Mouse (Mus musculus): ENCODE measurements around the gene Alyref2. TPM values are rescaled to one million over a fixed set of nuclear protein-coding genes. Genes with fewer than 3 reads are reported as not detected.

The Alyref2 gene
- 8.0 and 8.5 TPM in 2 replicates for polyA plus RNA-seq (2016; fragmentation: Nextera tagmentation; extraction: Ambion mirVana)

DNA sequence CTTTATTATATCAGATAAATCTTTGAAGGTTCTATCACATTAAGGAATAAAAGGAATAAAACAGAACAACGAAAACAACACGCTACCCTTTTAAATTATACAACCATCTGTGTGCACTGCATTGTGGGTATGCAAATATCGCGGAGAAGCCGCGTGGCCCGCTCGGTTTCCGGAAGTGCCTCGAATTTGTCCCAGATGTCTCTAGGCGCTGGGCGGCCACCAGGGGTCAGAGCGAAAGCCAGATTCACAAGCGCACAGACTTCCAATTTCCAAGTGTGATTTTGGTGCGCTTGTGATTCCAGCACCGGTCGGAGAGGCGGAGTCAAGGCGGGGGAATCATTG, at the start of gene Alyref2:
Alyref2 (plus strand) TSS at position 229 of the 342 bp plus-strand sequence.
- Histone ChIP-seq H3K27ac (peak within 1 kb of the TSS; percentile 93), H3K36me3 (replicated peaks) (no peaks in the 10 kb centered on the region), H3K4me3 (peak within 1 kb of the TSS; percentile 69), H3K9me3 (no peaks in the 10 kb centered on the region), H3K27me3 (ENCODE audit: poor library complexity, severe bottlenecking) (no peaks in the 10 kb centered on the region), H3K4me1 (peaks cover 20% of the 10 kb centered on the region)
- peak; percentile 95 for DNase-seq (ENCODE audit: extremely low spot score, low spot score)
- under 1% methylated on average over 19 of the region's 19 CpGs for WGBS

DNA sequence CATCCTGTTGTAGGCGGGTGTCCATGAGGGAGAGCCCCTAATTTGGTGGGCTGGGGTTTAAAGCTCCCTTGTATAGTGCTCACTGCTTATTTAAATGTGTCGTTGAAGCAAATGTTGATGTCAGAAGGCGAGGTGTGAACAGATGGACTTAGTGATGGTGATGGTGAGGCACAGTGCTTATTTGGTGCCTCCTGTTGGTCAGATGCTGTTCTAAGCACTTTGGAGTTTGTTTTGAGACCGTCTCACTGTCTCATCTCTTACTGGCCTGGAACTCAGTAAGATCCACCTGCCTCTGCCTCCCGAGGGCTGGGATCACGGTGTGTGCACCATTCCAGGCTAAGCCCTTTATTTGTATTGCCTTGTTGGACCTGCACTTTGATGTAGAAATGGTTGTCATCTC, 48.4 kb upstream of the Alyref2 start:
- 89% methylated on average over 6 of the region's 6 CpGs for WGBS
- DNase-seq (ENCODE audit: extremely low spot score, low spot score), result no peak
- Histone ChIP-seq H3K36me3 (replicated peaks) (no peaks in the 10 kb centered on the region), H3K9me3 (no peaks in the 10 kb centered on the region), H3K27me3 (ENCODE audit: poor library complexity, severe bottlenecking) (no peaks in the 10 kb centered on the region), H3K27ac (no peak overlapping the region), H3K4me1 (peaks cover 7% of the 10 kb centered on the region), H3K4me3 (no peak overlapping the region)

DNA sequence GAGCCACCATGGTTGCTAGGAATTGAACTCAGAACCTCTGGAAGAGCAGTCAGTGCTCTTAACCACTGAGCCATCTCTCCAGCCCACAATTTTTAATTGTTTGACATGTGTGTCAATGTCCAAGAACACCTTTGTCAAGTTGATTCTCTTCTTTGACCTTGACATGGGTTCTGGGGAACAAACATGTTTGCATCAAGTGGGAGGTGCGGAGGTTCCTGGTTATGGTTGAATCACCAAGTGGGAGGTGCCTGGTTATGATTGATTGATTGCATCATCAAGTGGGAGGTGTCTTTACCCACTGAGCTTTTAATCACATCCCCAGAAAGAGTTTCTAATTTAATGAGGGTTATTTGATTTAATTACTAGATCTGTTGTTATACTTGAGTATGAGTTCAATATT, 45.7 kb upstream of the Alyref2 start:
- H3K4me3 ChIP-seq, result no peak overlapping the region
- H3K27me3 ChIP-seq (ENCODE audit: poor library complexity, severe bottlenecking), result no peaks in the 10 kb centered on the region
- WGBS, result 96% methylated on average over 1 of the region's 1 CpGs
- no peak for DNase-seq (ENCODE audit: extremely low spot score, low spot score)
- peaks cover 17% of the 10 kb centered on the region for H3K4me1 ChIP-seq
- H3K27ac ChIP-seq, result no peak overlapping the region
- no peaks in the 10 kb centered on the region for H3K9me3 ChIP-seq
- peaks cover 6% of the 10 kb centered on the region; the same call in 1 of the 2 replicates for H3K36me3 ChIP-seq (replicated peaks)

DNA sequence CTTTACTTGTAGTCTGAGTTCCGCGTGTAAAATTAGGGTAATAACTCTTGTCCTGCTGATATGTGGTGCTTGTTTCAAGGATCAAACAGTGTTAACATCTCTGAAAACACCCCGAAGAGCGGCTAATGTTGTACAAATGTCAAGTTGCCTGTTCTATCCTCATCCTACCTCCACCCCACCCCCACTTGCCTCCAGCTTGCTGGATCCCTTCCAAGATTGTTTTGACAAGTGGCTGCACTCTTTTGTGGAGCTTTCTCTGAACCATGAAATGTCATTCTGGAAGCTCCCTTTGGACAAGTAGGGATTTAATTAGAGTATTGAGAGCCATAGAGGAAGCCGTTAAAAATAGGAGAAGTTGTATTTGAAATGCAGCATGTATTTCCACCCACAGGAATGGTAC, 43.5 kb upstream of the Alyref2 start:
- WGBS, result 60% methylated on average over 5 of the region's 5 CpGs
- H3K27me3 ChIP-seq (ENCODE audit: poor library complexity, severe bottlenecking), result no peaks in the 10 kb centered on the region

DNA sequence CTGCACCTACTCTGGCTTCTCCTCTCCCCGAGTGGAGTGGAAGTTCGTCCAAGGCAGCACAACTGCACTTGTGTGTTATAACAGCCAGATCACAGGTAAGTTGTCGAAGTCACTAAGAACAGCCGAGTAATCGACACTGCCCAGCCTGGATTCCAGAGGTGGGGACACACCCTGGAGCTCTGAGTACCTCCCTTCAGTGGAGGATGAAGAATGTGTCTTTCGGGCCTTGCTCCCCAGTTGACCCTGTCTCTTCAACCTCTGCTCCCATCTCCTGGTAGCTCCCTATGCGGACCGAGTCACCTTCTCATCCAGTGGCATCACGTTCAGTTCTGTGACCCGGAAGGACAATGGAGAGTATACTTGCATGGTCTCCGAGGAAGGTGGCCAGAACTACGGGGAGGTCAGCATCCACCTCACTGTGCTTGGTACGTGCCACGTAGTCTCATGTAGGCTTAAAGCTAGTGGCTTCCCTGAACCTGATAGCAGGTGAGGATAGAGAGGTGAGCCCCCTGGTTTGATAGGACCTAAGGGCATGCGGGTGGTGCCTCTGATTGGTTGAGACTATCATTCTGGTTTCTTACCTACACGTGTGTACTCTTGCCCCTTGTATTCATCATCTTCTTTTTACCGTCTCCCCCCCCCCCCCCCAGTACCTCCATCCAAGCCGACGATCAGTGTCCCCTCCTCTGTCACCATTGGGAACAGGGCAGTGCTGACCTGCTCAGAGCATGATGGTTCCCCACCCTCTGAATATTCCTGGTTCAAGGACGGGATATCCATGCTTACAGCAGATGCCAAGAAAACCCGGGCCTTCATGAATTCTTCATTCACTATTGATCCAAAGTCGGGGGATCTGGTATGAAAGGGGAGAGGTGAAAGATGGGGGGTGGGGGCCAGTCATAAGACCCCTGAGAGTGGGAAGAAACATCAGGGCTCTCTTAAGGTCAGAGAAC, 42.5 kb upstream of the Alyref2 start:
- Histone ChIP-seq H3K9me3 (no peaks in the 10 kb centered on the region; the same call in 1 of the 2 replicates), H3K27ac (peak overlapping the region; percentile 27; the same call in 1 of the 2 replicates), H3K4me3 (no peak overlapping the region; the same call in 1 of the 2 replicates), H3K4me1 (peaks cover 17% of the 10 kb centered on the region), H3K36me3 (replicated peaks) (peaks cover 10% of the 10 kb centered on the region; the same call in 1 of the 2 replicates), H3K27me3 (ENCODE audit: poor library complexity, severe bottlenecking) (no peaks in the 10 kb centered on the region)
- 91% methylated on average over 22 of the region's 22 CpGs for WGBS
- DNase-seq (ENCODE audit: extremely low spot score, low spot score), result no peak

More for the DNA sequence above, 43.5 kb upstream of the Alyref2 start:
- peaks cover 17% of the 10 kb centered on the region for H3K4me1 ChIP-seq
- H3K9me3 ChIP-seq, result no peaks in the 10 kb centered on the region; the same call in 1 of the 2 replicates
- peaks cover 10% of the 10 kb centered on the region; the same call in 1 of the 2 replicates for H3K36me3 ChIP-seq (replicated peaks)
- H3K4me3 ChIP-seq, result no peak overlapping the region; the same call in 1 of the 2 replicates
- DNase-seq (ENCODE audit: extremely low spot score, low spot score), result no peak
- H3K27ac ChIP-seq, result peak overlapping the region; percentile 27; the same call in 1 of the 2 replicates

DNA sequence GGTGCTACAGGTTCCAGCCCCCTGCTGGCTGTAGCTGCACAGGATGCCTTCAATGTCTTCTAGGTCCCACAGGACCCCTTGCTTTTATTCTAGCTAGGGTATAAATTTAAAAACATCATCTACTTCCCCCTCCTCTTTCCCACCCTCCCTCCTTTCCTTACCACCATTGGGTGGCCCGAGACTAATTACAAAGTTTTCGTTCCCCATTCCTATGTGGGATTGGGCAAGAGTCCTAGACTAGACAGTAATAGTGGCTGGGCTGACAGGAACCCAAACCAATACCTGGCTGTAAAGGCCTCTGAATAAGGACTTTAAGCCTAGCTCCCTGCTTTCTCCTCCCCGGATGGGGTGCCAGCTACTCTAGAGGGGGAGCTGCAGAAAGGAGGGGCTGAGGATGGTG, 40.1 kb upstream of the Alyref2 start:
- Histone ChIP-seq H3K27ac (no peak overlapping the region), H3K4me3 (no peak overlapping the region), H3K27me3 (ENCODE audit: poor library complexity, severe bottlenecking) (no peaks in the 10 kb centered on the region), H3K4me1 (peaks cover 17% of the 10 kb centered on the region), H3K36me3 (replicated peaks) (peaks cover 10% of the 10 kb centered on the region; the same call in 1 of the 2 replicates), H3K9me3 (no peaks in the 10 kb centered on the region; the same call in 1 of the 2 replicates)
- DNase-seq (ENCODE audit: extremely low spot score, low spot score), result no peak
- WGBS, result 93% methylated on average over 3 of the region's 3 CpGs

DNA sequence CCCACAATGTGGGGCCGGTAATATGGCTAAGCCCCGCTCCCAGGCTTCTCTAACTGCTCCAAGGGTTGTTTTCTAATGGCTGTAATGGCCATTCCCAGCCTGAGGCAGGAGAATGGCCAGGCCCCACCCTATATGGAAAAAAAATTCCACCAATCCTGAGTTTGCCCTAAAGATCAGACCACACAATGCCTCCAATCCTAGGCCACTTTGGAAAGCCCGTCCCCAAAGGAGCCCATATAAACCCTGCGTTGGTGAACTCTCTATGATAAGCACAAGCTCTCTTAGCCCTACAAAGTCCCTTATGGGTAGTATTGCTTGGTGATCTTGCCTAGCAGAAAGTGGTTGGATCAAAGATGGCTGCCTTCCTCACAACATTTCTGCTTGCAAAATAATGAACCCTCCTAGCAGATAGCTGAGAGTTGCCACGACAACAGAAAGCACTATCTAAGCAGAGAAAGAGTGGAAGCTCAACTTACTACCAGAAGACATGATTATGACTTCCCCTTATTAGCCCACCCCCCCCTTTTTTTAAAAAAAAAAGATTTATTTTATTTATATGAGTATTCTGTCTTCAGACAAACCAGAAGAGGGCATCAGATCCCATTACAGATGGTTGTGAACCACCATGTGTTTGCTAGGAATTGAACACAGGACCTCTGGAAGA, 37.4 kb upstream of the Alyref2 start:
- H3K36me3 ChIP-seq (replicated peaks), result peaks cover 10% of the 10 kb centered on the region; the same call in 1 of the 2 replicates
- DNase-seq (ENCODE audit: extremely low spot score, low spot score), result no peak
- 91% methylated on average over 5 of the region's 5 CpGs for WGBS
- 0 out of 2 replicates have a peak, but pooled peaks cover under 1% of the 10 kb centered on the region for H3K4me1 ChIP-seq
- H3K9me3 ChIP-seq, result no peaks in the 10 kb centered on the region; the same call in 1 of the 2 replicates
- no peak overlapping the region for H3K27ac ChIP-seq
- no peak overlapping the region for H3K4me3 ChIP-seq
- no peaks in the 10 kb centered on the region for H3K27me3 ChIP-seq (ENCODE audit: poor library complexity, severe bottlenecking)

DNA sequence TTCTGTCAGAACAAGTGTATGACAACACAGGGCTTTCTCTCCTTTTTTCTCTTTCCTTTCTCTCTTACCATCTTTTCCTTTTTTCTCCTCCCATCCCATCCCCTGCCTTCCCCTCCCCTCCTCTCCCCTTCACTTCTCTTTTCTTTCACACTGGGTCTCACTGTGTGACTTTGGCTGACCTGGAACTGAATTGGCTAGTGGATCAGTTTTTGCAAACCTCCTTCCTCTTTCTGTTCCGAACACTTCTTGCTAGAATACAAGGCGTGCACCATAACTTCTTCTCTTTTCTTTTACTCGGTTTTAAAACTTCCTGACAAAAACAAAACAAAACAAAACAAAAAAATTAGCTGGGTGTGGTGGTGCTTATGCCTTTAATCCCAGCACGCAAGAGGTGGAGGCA, 36.7 kb upstream of the Alyref2 start:
- Histone ChIP-seq H3K4me1 (no peaks in the 10 kb centered on the region), H3K9me3 (no peaks in the 10 kb centered on the region; the same call in 1 of the 2 replicates), H3K27me3 (ENCODE audit: poor library complexity, severe bottlenecking) (no peaks in the 10 kb centered on the region), H3K4me3 (no peak overlapping the region), H3K27ac (no peak overlapping the region), H3K36me3 (replicated peaks) (peaks cover 8% of the 10 kb centered on the region; the same call in 1 of the 2 replicates)
- 85% methylated on average over 4 of the region's 4 CpGs for WGBS
- DNase-seq (ENCODE audit: extremely low spot score, low spot score), result no peak

DNA sequence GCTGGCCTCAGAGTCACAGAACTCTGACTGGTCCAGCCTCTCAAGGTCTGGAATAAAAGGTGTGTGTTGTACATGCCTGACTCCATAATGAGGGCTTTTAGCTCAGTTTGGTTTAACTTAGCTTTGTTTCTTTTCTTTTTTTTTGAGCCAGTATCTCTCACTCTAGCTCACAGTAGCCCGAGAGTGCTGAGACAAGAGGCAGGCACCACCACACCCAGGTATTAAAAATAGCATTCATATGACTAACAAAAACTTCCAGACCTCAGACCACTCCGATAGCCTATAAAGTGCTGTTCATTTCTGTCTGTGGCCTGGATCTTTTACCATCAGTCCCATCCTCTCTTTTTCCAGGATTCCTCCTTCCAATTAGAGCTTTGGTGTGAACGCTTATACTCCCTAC, 33.6 kb upstream of the Alyref2 start:
- Histone ChIP-seq H3K27me3 (ENCODE audit: poor library complexity, severe bottlenecking) (no peaks in the 10 kb centered on the region), H3K9me3 (no peaks in the 10 kb centered on the region), H3K4me3 (no peak overlapping the region), H3K36me3 (replicated peaks) (no peaks in the 10 kb centered on the region), H3K4me1 (no peaks in the 10 kb centered on the region), H3K27ac (no peak overlapping the region)
- no peak for DNase-seq (ENCODE audit: extremely low spot score, low spot score)
- 94% methylated on average over 3 of the region's 3 CpGs for WGBS

DNA sequence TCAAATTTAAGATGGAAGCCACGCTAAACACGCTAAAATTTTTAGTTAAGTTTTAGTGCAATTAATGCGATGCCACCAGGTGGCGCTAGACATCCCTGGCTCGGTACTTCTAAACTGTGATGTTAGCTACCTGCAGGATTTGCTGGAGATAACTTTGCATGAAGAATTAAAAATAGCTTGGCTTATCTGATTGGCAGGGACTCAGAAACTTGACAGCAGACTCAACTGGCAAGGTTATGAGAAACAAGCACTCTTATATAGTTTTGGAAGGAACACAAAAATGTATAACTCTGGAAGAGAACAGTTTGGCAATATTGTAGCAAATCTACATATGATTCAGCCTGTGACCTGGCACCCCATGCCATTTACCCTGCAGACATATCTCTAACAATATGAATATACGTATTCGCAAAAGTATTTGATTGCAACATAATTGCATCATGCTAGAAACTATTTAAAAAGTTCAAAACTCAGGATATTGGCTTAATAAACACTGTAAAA, 32.9 kb upstream of the Alyref2 start:
- WGBS, result 33% methylated on average over 7 of the region's 7 CpGs
- H3K27ac ChIP-seq, result no peak overlapping the region

DNA sequence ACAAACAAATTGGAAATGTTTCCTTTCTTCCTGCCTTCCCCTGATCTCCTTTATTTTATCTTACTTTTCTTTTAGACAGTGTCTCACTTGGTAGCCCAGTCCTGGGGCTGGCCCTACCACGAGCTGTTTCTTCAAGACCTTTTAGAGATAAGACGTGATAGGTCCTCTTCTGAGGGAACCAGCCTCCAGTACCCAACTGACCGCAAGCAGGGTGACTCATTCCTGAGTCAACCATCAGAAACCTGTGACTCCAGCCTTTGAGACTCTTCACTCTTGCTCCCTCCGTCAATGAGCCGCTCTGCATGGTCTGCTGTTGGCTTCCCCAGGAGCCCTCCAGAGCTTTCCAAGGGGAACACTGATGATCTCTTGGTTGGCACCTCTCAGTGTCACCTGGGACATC, 32.4 kb upstream of the Alyref2 start:
- Histone ChIP-seq H3K4me1 (no peaks in the 10 kb centered on the region), H3K9me3 (no peaks in the 10 kb centered on the region), H3K4me3 (no peak overlapping the region), H3K27ac (no peak overlapping the region), H3K27me3 (ENCODE audit: poor library complexity, severe bottlenecking) (no peaks in the 10 kb centered on the region), H3K36me3 (replicated peaks) (no peaks in the 10 kb centered on the region)
- 91% methylated on average over 5 of the region's 5 CpGs for WGBS
- no peak for DNase-seq (ENCODE audit: extremely low spot score, low spot score)

More for the DNA sequence above, 32.9 kb upstream of the Alyref2 start:
- peak; percentile 55 for DNase-seq (ENCODE audit: extremely low spot score, low spot score)
- Histone ChIP-seq H3K36me3 (replicated peaks) (no peaks in the 10 kb centered on the region), H3K4me3 (no peak overlapping the region), H3K9me3 (no peaks in the 10 kb centered on the region), H3K4me1 (no peaks in the 10 kb centered on the region), H3K27me3 (ENCODE audit: poor library complexity, severe bottlenecking) (no peaks in the 10 kb centered on the region)

DNA sequence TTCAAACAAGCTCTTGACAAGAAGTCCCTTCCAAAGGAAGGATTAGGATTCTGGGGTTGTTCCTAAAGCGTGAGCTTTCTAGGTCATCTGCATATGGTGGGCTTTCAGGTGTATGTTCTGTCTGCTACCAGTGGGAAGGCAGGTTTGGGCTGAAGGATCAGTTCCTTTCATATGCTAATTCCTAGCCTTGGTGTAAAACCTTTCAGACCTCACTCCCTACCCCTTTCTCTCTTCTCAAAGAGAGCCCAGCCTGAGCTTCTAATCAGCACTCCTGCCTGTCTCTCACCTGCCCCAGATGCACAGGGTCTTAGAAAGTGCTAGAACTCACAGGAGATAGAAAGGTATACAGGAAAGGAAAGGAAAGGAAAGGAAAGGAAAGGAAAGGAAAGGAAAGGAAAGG, 31.8 kb upstream of the Alyref2 start:
- H3K27ac ChIP-seq, result no peak overlapping the region
- no peaks in the 10 kb centered on the region for H3K9me3 ChIP-seq
- H3K4me3 ChIP-seq, result no peak overlapping the region
- no peaks in the 10 kb centered on the region for H3K4me1 ChIP-seq
- H3K27me3 ChIP-seq (ENCODE audit: poor library complexity, severe bottlenecking), result no peaks in the 10 kb centered on the region
- WGBS, result 33% methylated on average over 1 of the region's 1 CpGs
- no peak for DNase-seq (ENCODE audit: extremely low spot score, low spot score)
- H3K36me3 ChIP-seq (replicated peaks), result no peaks in the 10 kb centered on the region

All from forebrain, embryonic 10.5 days (tissue).